Mouse (Mus musculus): Measurements from ENCODE around the gene Cpm. TPM values are rescaled to one million over a fixed set of nuclear protein-coding genes. Genes with fewer than 3 reads are reported as not detected.

The Cpm gene
- polyA plus RNA-seq, 1 experiment, result 6.7 TPM

GRCm38 (mm10) chr10:117630810-117631209 is 1.5 kb downstream of the Cpm start:
- Histone ChIP-seq H3K4me1 (ENCODE audit: control insufficient read depth, insufficient read depth, low read length) (no peaks in the 10 kb centered on the region), H3K9me3 (replicated peaks; ENCODE audit: control insufficient read depth, insufficient read depth, low read length, poor library complexity, severe bottlenecking) (no peaks in the 10 kb centered on the region), H3K4me3 (ENCODE audit: low read depth, low read length) (no peak overlapping the region), H3K27me3 (ENCODE audit: control insufficient read depth, insufficient read depth, low read length, poor library complexity, severe bottlenecking) (peaks cover 12% of the 10 kb centered on the region), H3K27ac (ENCODE audit: insufficient read depth, low read length) (no peak overlapping the region), H3K9ac (ENCODE audit: low read depth, poor library complexity, severe bottlenecking) (no peak overlapping the region), H3K36me3 (ENCODE audit: control insufficient read depth, insufficient read depth, low read length, poor library complexity, severe bottlenecking) (no peaks in the 10 kb centered on the region)
- TF ChIP-seq CTCF (IDR thresholded peaks at IDR 0.05; ENCODE audit: low read depth, low read length) (no peak), EP300 (IDR thresholded peaks at IDR 0.05; ENCODE audit: insufficient read depth, low read depth, low read length) (no peak), POLR2A (IDR thresholded peaks at IDR 0.05; ENCODE audit: insufficient read depth, low read length) (no peak)

GRCm38 (mm10) chr10:117631562-117632259 is 2.4 kb downstream of the Cpm start:
- TF ChIP-seq CTCF (IDR thresholded peaks at IDR 0.05; ENCODE audit: low read depth, low read length), result no peak
- TF ChIP-seq POLR2A (IDR thresholded peaks at IDR 0.05; ENCODE audit: insufficient read depth, low read length), result no peak
- TF ChIP-seq EP300 (IDR thresholded peaks at IDR 0.05; ENCODE audit: insufficient read depth, low read depth, low read length), result no peak
- Histone ChIP-seq H3K9ac (ENCODE audit: low read depth, poor library complexity, severe bottlenecking) (no peak overlapping the region), H3K27me3 (ENCODE audit: control insufficient read depth, insufficient read depth, low read length, poor library complexity, severe bottlenecking) (peaks cover 12% of the 10 kb centered on the region), H3K4me1 (ENCODE audit: control insufficient read depth, insufficient read depth, low read length) (no peaks in the 10 kb centered on the region), H3K36me3 (ENCODE audit: control insufficient read depth, insufficient read depth, low read length, poor library complexity, severe bottlenecking) (no peaks in the 10 kb centered on the region), H3K4me3 (ENCODE audit: low read depth, low read length) (no peak overlapping the region), H3K27ac (ENCODE audit: insufficient read depth, low read length) (no peak overlapping the region), H3K9me3 (replicated peaks; ENCODE audit: control insufficient read depth, insufficient read depth, low read length, poor library complexity, severe bottlenecking) (peaks cover 4% of the 10 kb centered on the region; the same call in 1 of the 2 replicates)

GRCm38 (mm10) chr10:117632394-117632793 is 3.1 kb downstream of the Cpm start:
- no peak overlapping the region for H3K4me3 ChIP-seq (ENCODE audit: low read depth, low read length)
- H3K9me3 ChIP-seq (replicated peaks; ENCODE audit: control insufficient read depth, insufficient read depth, low read length, poor library complexity, severe bottlenecking), result peaks cover 4% of the 10 kb centered on the region; the same call in 1 of the 2 replicates
- no peaks in the 10 kb centered on the region for H3K4me1 ChIP-seq (ENCODE audit: control insufficient read depth, insufficient read depth, low read length)
- H3K27me3 ChIP-seq (ENCODE audit: control insufficient read depth, insufficient read depth, low read length, poor library complexity, severe bottlenecking), result peaks cover 12% of the 10 kb centered on the region
- no peak overlapping the region for H3K27ac ChIP-seq (ENCODE audit: insufficient read depth, low read length)
- no peak overlapping the region for H3K9ac ChIP-seq (ENCODE audit: low read depth, poor library complexity, severe bottlenecking)
- no peaks in the 10 kb centered on the region for H3K36me3 ChIP-seq (ENCODE audit: control insufficient read depth, insufficient read depth, low read length, poor library complexity, severe bottlenecking)
- TF ChIP-seq POLR2A (IDR thresholded peaks at IDR 0.05; ENCODE audit: insufficient read depth, low read length) (no peak), EP300 (IDR thresholded peaks at IDR 0.05; ENCODE audit: insufficient read depth, low read depth, low read length) (no peak), CTCF (IDR thresholded peaks at IDR 0.05; ENCODE audit: low read depth, low read length) (no peak)

- H3K36me3 ChIP-seq (ENCODE audit: control insufficient read depth, insufficient read depth, low read length, poor library complexity, severe bottlenecking), result no peaks in the 10 kb centered on the region
- H3K27ac ChIP-seq (ENCODE audit: insufficient read depth, low read length), result no peak overlapping the region
- peaks cover 4% of the 10 kb centered on the region; the same call in 1 of the 2 replicates for H3K9me3 ChIP-seq (replicated peaks; ENCODE audit: control insufficient read depth, insufficient read depth, low read length, poor library complexity, severe bottlenecking)
- H3K27me3 ChIP-seq (ENCODE audit: control insufficient read depth, insufficient read depth, low read length, poor library complexity, severe bottlenecking), result peaks cover 9% of the 10 kb centered on the region
- H3K4me3 ChIP-seq (ENCODE audit: low read depth, low read length), result no peak overlapping the region
- no peak for TF ChIP-seq POLR2A (IDR thresholded peaks at IDR 0.05; ENCODE audit: insufficient read depth, low read length)
- no peak for TF ChIP-seq EP300 (IDR thresholded peaks at IDR 0.05; ENCODE audit: insufficient read depth, low read depth, low read length)
- TF ChIP-seq CTCF (IDR thresholded peaks at IDR 0.05; ENCODE audit: low read depth, low read length), result no peak
- no peaks in the 10 kb centered on the region for H3K4me1 ChIP-seq (ENCODE audit: control insufficient read depth, insufficient read depth, low read length)
- no peak overlapping the region for H3K9ac ChIP-seq (ENCODE audit: low read depth, poor library complexity, severe bottlenecking)
Measured at GRCm38 (mm10) chr10:117633564-117634208, 4.4 kb downstream of the Cpm start.

GRCm38 (mm10) chr10:117634323-117635030 is 5.2 kb downstream of the Cpm start:
- no peak overlapping the region for H3K4me3 ChIP-seq (ENCODE audit: low read depth, low read length)
- peaks cover 4% of the 10 kb centered on the region; the same call in 1 of the 2 replicates for H3K9me3 ChIP-seq (replicated peaks; ENCODE audit: control insufficient read depth, insufficient read depth, low read length, poor library complexity, severe bottlenecking)
- peaks cover 8% of the 10 kb centered on the region for H3K27me3 ChIP-seq (ENCODE audit: control insufficient read depth, insufficient read depth, low read length, poor library complexity, severe bottlenecking)
- TF ChIP-seq EP300 (IDR thresholded peaks at IDR 0.05; ENCODE audit: insufficient read depth, low read depth, low read length) (no peak), CTCF (IDR thresholded peaks at IDR 0.05; ENCODE audit: low read depth, low read length) (no peak), POLR2A (IDR thresholded peaks at IDR 0.05; ENCODE audit: insufficient read depth, low read length) (no peak)
- H3K36me3 ChIP-seq (ENCODE audit: control insufficient read depth, insufficient read depth, low read length, poor library complexity, severe bottlenecking), result no peaks in the 10 kb centered on the region
- no peak overlapping the region for H3K27ac ChIP-seq (ENCODE audit: insufficient read depth, low read length)
- no peak overlapping the region for H3K9ac ChIP-seq (ENCODE audit: low read depth, poor library complexity, severe bottlenecking)
- no peaks in the 10 kb centered on the region for H3K4me1 ChIP-seq (ENCODE audit: control insufficient read depth, insufficient read depth, low read length)

Data from ES-Bruce4 (cell line).